Comparison of ENCODE assay signal across 7 mouse cellular contexts in the genomic region with DNA sequence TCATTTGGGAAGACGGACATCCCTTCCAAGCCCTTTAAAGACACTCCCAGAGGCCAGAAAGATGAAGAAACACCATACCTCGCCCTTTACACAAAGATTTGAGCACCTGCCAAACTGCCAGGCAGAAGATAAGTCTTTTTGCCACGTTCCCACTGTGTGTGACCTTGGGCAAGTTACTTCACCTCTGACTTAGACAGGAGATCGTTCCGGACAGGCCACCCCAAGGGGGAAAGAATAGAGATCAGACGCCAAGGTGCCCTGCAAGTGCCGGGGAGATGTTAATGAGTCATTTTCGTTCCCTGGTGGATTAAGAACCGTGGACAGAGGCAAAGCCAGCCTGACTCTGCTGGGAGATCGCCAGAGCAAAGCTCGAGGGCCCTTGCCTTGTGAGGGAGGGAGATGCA. TPM values are rescaled to one million over a fixed set of nuclear protein-coding genes. Genes with fewer than 3 reads are reported as not detected.
DNase-seq lines count a peak whose midpoint lies in the region; ATAC-seq and TF ChIP-seq lines count a peak whose summit lies in the region.

No protein-coding gene starts in this region.

- peaks cover 31% of the 10 kb centered on the region for H3K27me3 ChIP-seq in CH12.LX (replicated peaks)
- H3K27me3 ChIP-seq in embryonic facial prominence, embryonic 14.5 days (replicated peaks; ENCODE audit: control insufficient read depth, insufficient read depth, low read length): no peaks in the 10 kb centered on the region
- H3K27me3 ChIP-seq in midbrain, embryonic 15.5 days (replicated peaks): no peaks in the 10 kb centered on the region

- peak overlapping the region; percentile 81 for H3K4me2 ChIP-seq in CH12.LX (ENCODE audit: insufficient read depth, low read depth, poor library complexity, severe bottlenecking)
- H3K4me2 ChIP-seq in embryonic facial prominence, embryonic 14.5 days (ENCODE audit: low read depth, low read length): peak overlapping the region; percentile 83
- peak overlapping the region; percentile 78 for H3K4me2 ChIP-seq in midbrain, embryonic 15.5 days

- no peak for TF ChIP-seq POLR2A in CH12.LX (IDR thresholded peaks at IDR 0.05; ENCODE audit: low read depth, low read length)

- TF ChIP-seq CTCF in CH12.LX (conservative IDR thresholded peaks at IDR 0.05 in 1 of 2, IDR thresholded peaks at IDR 0.05 in 1 of 2; ENCODE audit: low read depth in 2 of 2, low read length in 2 of 2): no peak

- TF ChIP-seq EP300 in CH12.LX (IDR thresholded peaks at IDR 0.05; ENCODE audit: low read length): no peak

- DNase-seq in CH12.LX (ENCODE audit: extremely low read depth): no peak
- DNase-seq in R1 (ENCODE audit: low read depth, low spot score): peak; percentile 79
- DNase-seq in embryonic facial prominence, embryonic 14.5 days (ENCODE audit: low spot score): peak; percentile 54
- DNase-seq in heart, postnatal 10 days: peak; percentile 63 to 77
- peak; percentile 66 to 77 for DNase-seq in kidney, postnatal 4 days
- DNase-seq in left cerebral cortex, adult 9 months (ENCODE audit: low spot score in 2 of 2): no peak

- H3K9ac ChIP-seq in CH12.LX (ENCODE audit: insufficient read depth, low read depth): no peak overlapping the region
- H3K9ac ChIP-seq in embryonic facial prominence, embryonic 14.5 days (ENCODE audit: low read depth, low read length): peak overlapping the region; percentile 81; the same call in 1 of the 2 replicates
- H3K9ac ChIP-seq in midbrain, embryonic 15.5 days: peak overlapping the region; percentile 78

- WGBS in embryonic facial prominence, embryonic 14.5 days: 2% methylated on average over 11 of the region's 11 CpGs
- WGBS in midbrain, embryonic 15.5 days: under 1% methylated on average over 11 of the region's 11 CpGs

- peaks cover 4% of the 10 kb centered on the region for H3K9me3 ChIP-seq in CH12.LX (replicated peaks; ENCODE audit: low read length)
- H3K9me3 ChIP-seq in embryonic facial prominence, embryonic 14.5 days (ENCODE audit: control insufficient read depth, low read length): no peaks in the 10 kb centered on the region
- no peaks in the 10 kb centered on the region for H3K9me3 ChIP-seq in midbrain, embryonic 15.5 days

- dilution Hi-C loops in CH12.LX (cut with MboI; ENCODE audit: extremely low pct_ligation_motif_present, extremely low pct_unique_long_range_greater_than_20kb, low sequenced_read_pairs): no loop called here

- H3K36me3 ChIP-seq in CH12.LX (replicated peaks in 1 of 2; ENCODE audit: control insufficient read depth in 1 of 2, insufficient read depth in 1 of 2, low read length in 1 of 2): peaks cover 9 to 35% of the 10 kb centered on the region in 2 experiments
- H3K36me3 ChIP-seq in embryonic facial prominence, embryonic 14.5 days (ENCODE audit: control insufficient read depth, insufficient read depth, low read length): peaks cover 35% of the 10 kb centered on the region
- H3K36me3 ChIP-seq in midbrain, embryonic 15.5 days (replicated peaks): no peaks in the 10 kb centered on the region; the same call in 1 of the 2 replicates

- no peak for ATAC-seq in embryonic facial prominence, embryonic 14.5 days (ENCODE audit: low read depth)
- no peak for ATAC-seq in midbrain, embryonic 15.5 days (replicated peaks)

- no peaks in the 10 kb centered on the region for H3K79me2 ChIP-seq in CH12.LX (replicated peaks; ENCODE audit: control insufficient read depth, extremely low read depth, insufficient read depth, poor library complexity, severe bottlenecking)

- intact Hi-C loops in heart, postnatal 10 days (cut with DNase I): no loop called here

- peaks cover 17 to 24% of the 10 kb centered on the region in 2 experiments for H3K4me1 ChIP-seq in CH12.LX (ENCODE audit: control insufficient read depth in 1 of 2, insufficient read depth in 2 of 2)
- peaks cover 11% of the 10 kb centered on the region for H3K4me1 ChIP-seq in embryonic facial prominence, embryonic 14.5 days (ENCODE audit: control insufficient read depth, insufficient read depth, low read length)
- peaks cover 29% of the 10 kb centered on the region for H3K4me1 ChIP-seq in midbrain, embryonic 15.5 days

- in situ Hi-C loops in CH12.LX (cut with MboI; ENCODE audit: low pct_ligation_motif_present, low pct_unique_long_range_greater_than_20kb, low sequenced_read_pairs): no loop called here

- no peak overlapping the region for H3K4me3 ChIP-seq in CH12.LX (replicated peaks in 1 of 3; ENCODE audit: low read depth in 2 of 3, low read length in 2 of 3, poor library complexity in 1 of 3)
- peak overlapping the region; percentile 76 for H3K4me3 ChIP-seq in embryonic facial prominence, embryonic 14.5 days (ENCODE audit: low read depth, low read length)
- peak overlapping the region; percentile 75 for H3K4me3 ChIP-seq in midbrain, embryonic 15.5 days

- no peak for TF ChIP-seq RAD21 in CH12.LX (IDR thresholded peaks at IDR 0.05; ENCODE audit: low read depth, low read length)

- H3K27ac ChIP-seq in CH12.LX (ENCODE audit: insufficient read depth, low read depth): no peak overlapping the region
- peak overlapping the region; percentile 93 for H3K27ac ChIP-seq in embryonic facial prominence, embryonic 14.5 days (replicated peaks; ENCODE audit: low read depth, low read length)
- H3K27ac ChIP-seq in midbrain, embryonic 15.5 days: peak overlapping the region; percentile 95

TF ChIP-seq in CH12.LX, 34 proteins besides CTCF, POLR2A, EP300 and RAD21:
- TF ChIP-seq TCF12 (IDR thresholded peaks at IDR 0.05; ENCODE audit: low read depth, low read length) (no peak), USF1 (IDR thresholded peaks at IDR 0.05; ENCODE audit: low read depth, low read length) (no peak), MEF2A (IDR thresholded peaks at IDR 0.05; ENCODE audit: borderline replicate concordance, low read depth, low read length) (no peak), MYC (IDR thresholded peaks at IDR 0.05; ENCODE audit: low read depth, low read length) (no peak), SMC3 (IDR thresholded peaks at IDR 0.05; ENCODE audit: low read depth, low read length) (no peak), RCOR1 (conservative IDR thresholded peaks at IDR 0.05; ENCODE audit: low read depth, low read length) (no peak), MAFK (IDR thresholded peaks at IDR 0.05; ENCODE audit: insufficient replicate concordance, low read length) (no peak), UBTF (IDR thresholded peaks at IDR 0.05; ENCODE audit: low read depth, low read length) (no peak), CHD2 (IDR thresholded peaks at IDR 0.05; ENCODE audit: low read length) (no peak), MXI1 (IDR thresholded peaks at IDR 0.05; ENCODE audit: low read depth, low read length) (no peak), TBP (conservative IDR thresholded peaks at IDR 0.05; ENCODE audit: low read depth, low read length) (no peak), MAX (IDR thresholded peaks at IDR 0.05; ENCODE audit: low read length) (no peak), E2F4 (IDR thresholded peaks at IDR 0.05; ENCODE audit: insufficient replicate concordance, low read depth, low read length) (no peak), GABPA (IDR thresholded peaks at IDR 0.05; ENCODE audit: insufficient replicate concordance, low read depth, low read length) (no peak), JUN (IDR thresholded peaks at IDR 0.05; ENCODE audit: insufficient read depth, low read depth, low read length) (no peak), IRF4 (IDR thresholded peaks at IDR 0.05; ENCODE audit: low read depth, low read length) (no peak), POLR2AphosphoS2 (IDR thresholded peaks at IDR 0.05; ENCODE audit: low read depth, low read length) (no peak)

RNA-seq across cellular contexts. Expression of gene Tbkbp1, which starts 0.7 kb away (rescaled TPM):
- total RNA-seq in CH12.LX (2012; rRNA removed): 2.1 and 3.1 TPM in 2 replicates
- total RNA-seq in CH12.LX (2014; rRNA removed): 0.44 and 1.2 TPM in 2 replicates
- polyA plus RNA-seq in CH12.LX (2012; ENCODE audit: insufficient read length, low read depth): 5.2 and 5.7 TPM in 2 replicates
- 7.6 TPM in 2 replicates for polyA plus RNA-seq in embryonic facial prominence, embryonic 14.5 days (2014; fragmentation: Nextera tagmentation; extraction: Ambion mirVana)
- total RNA-seq in heart, postnatal 10 days (2021): 10 to 100 TPM; 15.9 to 17.3 TPM
- polyA plus RNA-seq in midbrain, embryonic 15.5 days (2015; fragmentation: Nextera tagmentation; extraction: Ambion mirVana): 11.7 and 12.1 TPM in 2 replicates

RNA-seq across cellular contexts. Expression of gene Kpnb1, which starts 35.7 kb away (rescaled TPM):
- total RNA-seq in CH12.LX (2012; rRNA removed) (194 and 264 TPM in 2 replicates), CH12.LX (2014; rRNA removed) (234 and 260 TPM in 2 replicates)
- polyA plus RNA-seq in CH12.LX (2012; ENCODE audit: insufficient read length, low read depth): 411 and 465 TPM in 2 replicates
- 59.8 and 66.0 TPM in 2 replicates for polyA plus RNA-seq in embryonic facial prominence, embryonic 14.5 days (2014; fragmentation: Nextera tagmentation; extraction: Ambion mirVana)
- 100 to 1,000 TPM; 107 to 121 TPM for total RNA-seq in heart, postnatal 10 days (2021)
- polyA plus RNA-seq in midbrain, embryonic 15.5 days (2015; fragmentation: Nextera tagmentation; extraction: Ambion mirVana): 33.8 and 34.6 TPM in 2 replicates

RNA-seq across cellular contexts. Expression of gene Tbx21, which starts 36.9 kb away (rescaled TPM):
- total RNA-seq in CH12.LX (2012; rRNA removed) (0.08 TPM in 2 replicates), CH12.LX (2014; rRNA removed) (not detected in 2 replicates)
- polyA plus RNA-seq in CH12.LX (2012; ENCODE audit: insufficient read length, low read depth): 0.09 TPM in 1 of 2 replicates, not detected in the other
- polyA plus RNA-seq in embryonic facial prominence, embryonic 14.5 days (2014; fragmentation: Nextera tagmentation; extraction: Ambion mirVana): 0.13 and 0.26 TPM in 2 replicates
- not detected for total RNA-seq in heart, postnatal 10 days (2021)
- polyA plus RNA-seq in midbrain, embryonic 15.5 days (2015; fragmentation: Nextera tagmentation; extraction: Ambion mirVana): 0.13 and 0.19 TPM in 2 replicates

Comparison
In these comparisons a context has a peak if more than half of its experiments do, and no peak if none do; other contexts are left out.
1. DNase-seq: peak in R1 (single experiment), embryonic facial prominence, embryonic 14.5 days (single experiment), heart, postnatal 10 days (2 of 2) and kidney, postnatal 4 days (2 of 2); none in CH12.LX (single experiment) and left cerebral cortex, adult 9 months (0 of 2).
2. H3K4me3 ChIP-seq: peak in embryonic facial prominence, embryonic 14.5 days (single experiment) and midbrain, embryonic 15.5 days (single experiment); none in CH12.LX (0 of 3).
3. Peak in every context shown above with its lines, with median percentiles within 50 percentile points of each other: H3K4me2 ChIP-seq.